Mouse (Mus musculus) MEL (cell line): ENCODE measurements around the gene Nosip. TPM values are rescaled to one million over a fixed set of nuclear protein-coding genes. Genes with fewer than 3 reads are reported as not detected.

Experiments used
- DNase-seq: peaks from one replicate; pipeline ENCODE4 v3.0.0; 2011; ENCODE audit warnings: low read depth, low spot score
- H3K27ac ChIP-seq: 2 replicates; pipeline ENCODE4 v1.5.1; 2012; ENCODE audit warnings: low read depth, mild to moderate bottlenecking, control low read depth, low read length, moderate library complexity; ENCODE audit not compliant: control insufficient read depth
- H3K27me3 ChIP-seq, 2 experiments: fragments of 150-350 bp in 1 of 2; sonication (generic) in 1 of 2; 2 replicates each; pipeline ENCODE4 v1.6.1; 2012; ENCODE audit warnings: low read length in 2 of 2, mild to moderate bottlenecking in 2 of 2, improper control_type of control experiment in 1 of 2, moderate library complexity in 1 of 2; ENCODE audit not compliant: insufficient read depth in 2 of 2, control insufficient read depth in 1 of 2
- H3K36me3 ChIP-seq, 2 experiments: 2 replicates each; pipeline ENCODE4 v1.6.1; 2012 to 2014; ENCODE audit warnings: low read length in 2 of 2, improper control_type of control experiment in 1 of 2, inconsistent platforms in 1 of 2, mild to moderate bottlenecking in 1 of 2; ENCODE audit not compliant: insufficient read depth in 2 of 2, control insufficient read depth in 1 of 2
- H3K4me1 ChIP-seq, 2 experiments: fragments of 150-350 bp in 1 of 2; sonication (generic) in 1 of 2; 2 replicates each; pipeline ENCODE4 v1.6.1; 2012; ENCODE audit warnings: low read length in 2 of 2, improper control_type of control experiment in 1 of 2, mild to moderate bottlenecking in 1 of 2; ENCODE audit not compliant: insufficient read depth in 2 of 2, control insufficient read depth in 1 of 2
- H3K4me3 ChIP-seq, 2 experiments: fragments of 150-350 bp in 1 of 2; sonication (generic) in 1 of 2; 2 replicates each; pipeline ENCODE4 v1.5.1; 2012; ENCODE audit warnings: low read depth in 2 of 2, low read length in 2 of 2, mild to moderate bottlenecking in 2 of 2, moderate library complexity in 2 of 2, control low read depth in 1 of 2, improper control_type of control experiment in 1 of 2; ENCODE audit not compliant: control insufficient read depth in 1 of 2, insufficient read depth in 1 of 2
- H3K79me2 ChIP-seq: 2 replicates; pipeline ENCODE4 v1.6.1; 2012; ENCODE audit warnings: mild to moderate bottlenecking, low read length, moderate library complexity; ENCODE audit not compliant: control insufficient read depth, poor library complexity, insufficient read depth
- H3K9ac ChIP-seq: 2 replicates; pipeline ENCODE4 v1.6.1; 2012; ENCODE audit warnings: low read depth, mild to moderate bottlenecking, control low read depth, low read length, moderate library complexity; ENCODE audit not compliant: control insufficient read depth, poor library complexity, severe bottlenecking
- H3K9me3 ChIP-seq: fragments of 150-350 bp; sonication (generic); replicated peaks from 2 replicates; pipeline ENCODE4 v1.6.1; 2012; ENCODE audit warnings: mild to moderate bottlenecking, low read length, improper control_type of control experiment, moderate library complexity; ENCODE audit not compliant: insufficient read depth
- CTCF ChIP-seq, 3 experiments: IDR thresholded peaks in 2 of 3; conservative IDR thresholded peaks in 1 of 3; 2 replicates each; pipeline ENCODE4 v1.5.1; 2011 to 2012; ENCODE audit warnings: low read length in 3 of 3, low read depth in 2 of 3, mild to moderate bottlenecking in 2 of 3, improper control_type of control experiment in 1 of 3, inconsistent platforms in 1 of 3, mixed read lengths in 1 of 3, moderate library complexity in 1 of 3; ENCODE audit not compliant: control insufficient read depth in 1 of 3, insufficient read depth in 1 of 3, poor library complexity in 1 of 3, severe bottlenecking in 1 of 3
- E2F4 ChIP-seq: IDR thresholded peaks from 2 replicates; pipeline ENCODE4 v1.6.1; 2011; ENCODE audit warnings: low read depth, low read length, improper control_type of control experiment, borderline replicate concordance
- ELF1 ChIP-seq: IDR thresholded peaks from 2 replicates; pipeline ENCODE4 v1.6.1; 2014; ENCODE audit warnings: low read depth, mild to moderate bottlenecking, inconsistent platforms, low read length, improper control_type of control experiment, moderate library complexity
- EP300 ChIP-seq, 2 experiments: IDR thresholded peaks; 2 replicates each; pipeline ENCODE4 v1.6.1; 2011; ENCODE audit warnings: improper control_type of control experiment in 2 of 2, low read length in 2 of 2, low read depth in 1 of 2, mild to moderate bottlenecking in 1 of 2
- HCFC1 ChIP-seq: IDR thresholded peaks from 2 replicates; pipeline ENCODE4 v1.6.1; 2012; ENCODE audit warnings: low read depth, mild to moderate bottlenecking, inconsistent platforms, low read length, improper control_type of control experiment, moderate library complexity
- JUND ChIP-seq: IDR thresholded peaks from 2 replicates; pipeline ENCODE4 v1.6.1; 2011; ENCODE audit warnings: low read depth, mild to moderate bottlenecking, improper control_type of control experiment, low read length
- MAFK ChIP-seq: IDR thresholded peaks from 2 replicates; pipeline ENCODE4 v1.6.1; 2011; ENCODE audit warnings: low read depth, mild to moderate bottlenecking, low read length, improper control_type of control experiment, borderline replicate concordance
- MAZ ChIP-seq: IDR thresholded peaks from 2 replicates; pipeline ENCODE4 v1.6.1; 2012; ENCODE audit warnings: low read depth, mild to moderate bottlenecking, inconsistent platforms, low read length, improper control_type of control experiment
- MXI1 ChIP-seq: IDR thresholded peaks from 2 replicates; pipeline ENCODE4 v1.6.1; 2011; ENCODE audit warnings: mild to moderate bottlenecking, low read depth, low read length, improper control_type of control experiment
- MYB ChIP-seq: IDR thresholded peaks from 2 replicates; pipeline ENCODE4 v1.6.1; 2011; ENCODE audit warnings: mild to moderate bottlenecking, low read depth, low read length, improper control_type of control experiment
- MYC ChIP-seq: IDR thresholded peaks from 2 replicates; pipeline ENCODE4 v1.6.1; 2011; ENCODE audit warnings: low read depth, mild to moderate bottlenecking, low read length, improper control_type of control experiment, moderate library complexity
- NELFE ChIP-seq: IDR thresholded peaks from 2 replicates; pipeline ENCODE4 v1.6.1; 2011; ENCODE audit warnings: low read depth, low read length, improper control_type of control experiment
- NRF1 ChIP-seq: IDR thresholded peaks from 2 replicates; pipeline ENCODE4 v1.6.1; 2014; ENCODE audit warnings: low read depth, mild to moderate bottlenecking, inconsistent platforms, low read length, improper control_type of control experiment, moderate library complexity; ENCODE audit not compliant: poor library complexity, insufficient read depth, severe bottlenecking
- POLR2A ChIP-seq, 2 experiments: IDR thresholded peaks; 2 replicates each; pipeline ENCODE4 v1.6.1; 2011 to 2012; ENCODE audit warnings: low read length in 2 of 2, mild to moderate bottlenecking in 2 of 2, control low read depth in 1 of 2, improper control_type of control experiment in 1 of 2, low read depth in 1 of 2, moderate library complexity in 1 of 2; ENCODE audit not compliant: control insufficient read depth in 1 of 2, insufficient read depth in 1 of 2, poor library complexity in 1 of 2
- RAD21 ChIP-seq: IDR thresholded peaks from 2 replicates; pipeline ENCODE4 v1.6.1; 2011; ENCODE audit warnings: mild to moderate bottlenecking, low read depth, low read length, improper control_type of control experiment
- RCOR1 ChIP-seq: IDR thresholded peaks from 2 replicates; pipeline ENCODE4 v1.6.1; 2012; ENCODE audit warnings: low read depth, mild to moderate bottlenecking, inconsistent platforms, low read length, improper control_type of control experiment
- SMC3 ChIP-seq: IDR thresholded peaks from 2 replicates; pipeline ENCODE4 v1.6.1; 2011; ENCODE audit warnings: low read depth, low read length, improper control_type of control experiment
- TAL1 ChIP-seq: IDR thresholded peaks from 2 replicates; pipeline ENCODE4 v1.6.1; 2012; ENCODE audit warnings: mild to moderate bottlenecking, inconsistent platforms, low read length, moderate library complexity, mixed read lengths
- TBP ChIP-seq: IDR thresholded peaks from 2 replicates; pipeline ENCODE4 v1.8.0; 2011; ENCODE audit warnings: low read depth, low read length, improper control_type of control experiment
- TCF12 ChIP-seq: IDR thresholded peaks from 2 replicates; pipeline ENCODE4 v1.6.1; 2014; ENCODE audit warnings: low read depth, mild to moderate bottlenecking, inconsistent platforms, low read length, improper control_type of control experiment, moderate library complexity
- USF2 ChIP-seq, 2 experiments: IDR thresholded peaks; 2 replicates each; pipeline ENCODE4 v1.6.1; 2011 to 2012; ENCODE audit warnings: improper control_type of control experiment in 2 of 2, low read length in 2 of 2, borderline replicate concordance in 1 of 2, inconsistent platforms in 1 of 2, low read depth in 1 of 2, mild to moderate bottlenecking in 1 of 2; ENCODE audit not compliant: insufficient read depth in 1 of 2
- ZC3H11A ChIP-seq: IDR thresholded peaks from 2 replicates; pipeline ENCODE4 v1.6.1; 2012; ENCODE audit warnings: low read depth, mild to moderate bottlenecking, inconsistent platforms, low read length, improper control_type of control experiment
- ZMIZ1 ChIP-seq: IDR thresholded peaks from 2 replicates; pipeline ENCODE4 v1.6.1; 2012; ENCODE audit warnings: low read depth, mild to moderate bottlenecking, inconsistent platforms, low read length, improper control_type of control experiment, moderate library complexity
- polyA plus RNA-seq, 2 experiments: library from polyadenylated mRNA; stranded (reverse) in 1 of 2; unstranded in 1 of 2; fragments of >175 nt in 1 of 2; fragments of >200 nt in 1 of 2; gene quantifications; 2 replicates each; pipeline versions ENCODE4 v1.2.1 to v1.2.4; 2012; ENCODE audit warnings: low replicate concordance in 2 of 2, low read depth in 1 of 2; ENCODE audit not compliant: insufficient read length in 2 of 2, insufficient read depth in 1 of 2, missing spikeins in 1 of 2
- total RNA-seq: library from RNA; depleted of rRNA; stranded (reverse); fragments of 300-350 nt; gene quantifications from 2 replicates; pipeline ENCODE4 v1.2.3, GENCODE M21; 2012

Gene Nosip
- total and polyA plus RNA-seq, 3 experiments: 50.7 to 78.9 TPM; not detected in 1

- H3K9ac ChIP-seq: no peak overlapping the region
- TF ChIP-seq ZMIZ1 (no peak), NELFE (no peak), TCF12 (no peak), SMC3 (peak; percentile 52), RAD21 (peak; percentile 47), MAFK (no peak), MYC (peak; percentile 63; the same call in 1 of the 2 replicates), RCOR1 (no peak), CTCF (IDR thresholded peaks at IDR 0.05 in 2 of 3, conservative IDR thresholded peaks at IDR 0.05 in 1 of 3; ENCODE audit: control insufficient read depth in 1 of 3, insufficient read depth in 1 of 3, low read depth in 2 of 3, low read length in 3 of 3, poor library complexity in 1 of 3, severe bottlenecking in 1 of 3) (peak; percentile 54 to 63 (median 62)), MAZ (no peak)
- H3K79me2 ChIP-seq: peaks cover 23% of the 10 kb centered on the region
- H3K4me1 ChIP-seq: peaks cover 0 to 8% of the 10 kb centered on the region in 2 experiments; a peak in 3 of 4 replicates
- peaks cover 0 to 5% of the 10 kb centered on the region in 2 experiments; a peak in 2 of 4 replicates for H3K36me3 ChIP-seq
- DNase-seq: peak; percentile 75
- H3K4me3 ChIP-seq: no peak overlapping the region
- no peak overlapping the region for H3K27ac ChIP-seq
- H3K27me3 ChIP-seq: no peaks in the 10 kb centered on the region
- H3K9me3 ChIP-seq: no peaks in the 10 kb centered on the region
Observed at GRCm38 (mm10) chr7:45072230-45072629, 10.0 kb downstream of the Nosip start.

GRCm38 (mm10) chr7:45073171-45073707, 11.0 kb downstream of the Nosip start:
- Histone ChIP-seq H3K9me3 (no peaks in the 10 kb centered on the region), H3K79me2 (peaks cover 21% of the 10 kb centered on the region), H3K9ac (no peak overlapping the region), H3K4me1 (peaks cover 0 to 1% of the 10 kb centered on the region in 2 experiments; a peak in 2 of 4 replicates), H3K27ac (no peak overlapping the region), H3K4me3 (no peak overlapping the region), H3K27me3 (no peaks in the 10 kb centered on the region), H3K36me3 (peaks cover 0 to under 1% of the 10 kb centered on the region in 2 experiments; a peak in 1 of 4 replicates)
- no peak for DNase-seq
- TF ChIP-seq RCOR1: no peak
- TF ChIP-seq EP300 (IDR thresholded peaks at IDR 0.05; ENCODE audit: low read depth in 1 of 2, low read length in 2 of 2): no peak
- no peak for TF ChIP-seq TAL1
- no peak for TF ChIP-seq NELFE
- TF ChIP-seq TBP: no peak
- TF ChIP-seq SMC3: no peak
- no peak for TF ChIP-seq MYB
- TF ChIP-seq E2F4: no peak
- TF ChIP-seq JUND: no peak
- no peak for TF ChIP-seq MAFK
- no peak for TF ChIP-seq NRF1
- no peak for TF ChIP-seq ZC3H11A
- TF ChIP-seq MXI1: no peak
- TF ChIP-seq POLR2A (IDR thresholded peaks at IDR 0.05; ENCODE audit: control insufficient read depth in 1 of 2, insufficient read depth in 1 of 2, low read depth in 1 of 2, low read length in 2 of 2, poor library complexity in 1 of 2): no peak
- TF ChIP-seq HCFC1: no peak
- no peak for TF ChIP-seq ELF1
- TF ChIP-seq USF2 (IDR thresholded peaks at IDR 0.05; ENCODE audit: borderline replicate concordance in 1 of 2, insufficient read depth in 1 of 2, low read depth in 1 of 2, low read length in 2 of 2): no peak
